Mouse (Mus musculus): ENCODE measurements around the gene Gm9733. TPM values are rescaled to one million over a fixed set of nuclear protein-coding genes. Genes with fewer than 3 reads are reported as not detected.

Gm9733 gene
- polyA plus RNA-seq, 1 experiment from 2014 or later: not detected

DNA sequence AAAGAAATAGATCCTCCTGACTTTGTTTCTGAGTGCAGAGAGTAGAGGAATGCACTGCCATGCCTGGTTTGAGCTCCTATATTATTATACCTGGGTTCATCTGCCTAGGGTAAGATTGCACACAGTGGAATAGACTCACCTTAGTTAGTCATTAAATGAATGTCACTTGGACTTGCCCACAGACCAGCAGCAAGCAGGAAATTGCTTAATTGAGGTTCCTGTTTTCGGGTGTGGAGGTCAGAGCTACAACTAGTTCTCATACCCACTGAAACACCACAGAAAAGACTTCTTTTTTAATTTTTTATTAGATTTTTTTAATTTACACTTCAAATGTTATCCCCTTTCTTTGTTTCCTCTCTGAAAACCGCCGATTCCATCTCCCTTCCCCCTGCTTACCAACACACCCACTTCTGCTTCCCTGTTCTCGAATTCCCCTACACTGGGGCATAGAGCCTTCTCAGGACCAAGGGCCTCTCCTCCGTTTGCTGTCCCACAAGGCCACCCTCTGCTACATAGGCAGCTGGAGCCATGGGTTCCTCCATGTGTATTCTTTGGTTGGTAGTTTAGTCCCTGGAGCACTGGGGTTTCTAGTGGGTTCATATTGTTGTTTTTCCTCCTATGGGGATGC is 56.1 kb downstream of the Gm9733 start:
- no peak overlapping the region for H3K4me2 ChIP-seq (ENCODE audit: low read length)
- no peak overlapping the region for H3K9ac ChIP-seq (replicated peaks; ENCODE audit: low read depth, low read length)
- no peaks in the 10 kb centered on the region for H3K36me3 ChIP-seq (ENCODE audit: control insufficient read depth, insufficient read depth)
- 72% methylated on average over 5 of the region's 5 CpGs for WGBS
- H3K9me3 ChIP-seq (ENCODE audit: control insufficient read depth, low read length): no peaks in the 10 kb centered on the region
- no peaks in the 10 kb centered on the region for H3K4me1 ChIP-seq (replicated peaks; ENCODE audit: control insufficient read depth, insufficient read depth, low read length)
- no peak overlapping the region for H3K27ac ChIP-seq (ENCODE audit: low read length)
- no peak for ATAC-seq
- H3K27me3 ChIP-seq (replicated peaks; ENCODE audit: control insufficient read depth, insufficient read depth, low read length): no peaks in the 10 kb centered on the region
- H3K4me3 ChIP-seq (replicated peaks; ENCODE audit: low read length): no peak overlapping the region

DNA sequence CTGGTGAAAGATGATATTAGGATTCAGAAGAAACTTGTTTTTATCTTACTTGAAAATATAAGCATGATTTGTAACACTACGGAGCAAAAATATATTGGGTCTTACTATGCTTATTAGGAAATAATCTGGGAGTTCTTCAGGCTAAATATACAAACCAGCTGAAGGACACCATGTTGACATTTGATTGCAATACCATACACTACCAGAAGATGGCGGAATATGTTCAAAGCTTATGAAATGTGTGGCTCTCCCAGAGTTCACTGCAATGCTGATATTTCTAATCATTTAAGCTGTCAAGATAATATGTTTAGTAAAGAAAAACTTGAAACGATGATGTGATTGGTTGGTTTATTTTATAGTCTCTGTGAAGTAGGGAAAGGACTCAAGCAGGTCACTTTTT is 67.7 kb downstream of the Gm9733 start:
- 14% methylated on average over 3 of the region's 3 CpGs for WGBS
- Histone ChIP-seq H3K27ac (ENCODE audit: low read length) (no peak overlapping the region), H3K4me1 (replicated peaks; ENCODE audit: control insufficient read depth, insufficient read depth, low read length) (no peaks in the 10 kb centered on the region), H3K27me3 (replicated peaks; ENCODE audit: control insufficient read depth, insufficient read depth, low read length) (no peaks in the 10 kb centered on the region), H3K4me2 (ENCODE audit: low read length) (no peak overlapping the region), H3K9me3 (ENCODE audit: control insufficient read depth, low read length) (no peaks in the 10 kb centered on the region), H3K36me3 (ENCODE audit: control insufficient read depth, insufficient read depth) (no peaks in the 10 kb centered on the region), H3K4me3 (replicated peaks; ENCODE audit: low read length) (no peak overlapping the region), H3K9ac (replicated peaks; ENCODE audit: low read depth, low read length) (no peak overlapping the region)
- ATAC-seq: no peak

DNA sequence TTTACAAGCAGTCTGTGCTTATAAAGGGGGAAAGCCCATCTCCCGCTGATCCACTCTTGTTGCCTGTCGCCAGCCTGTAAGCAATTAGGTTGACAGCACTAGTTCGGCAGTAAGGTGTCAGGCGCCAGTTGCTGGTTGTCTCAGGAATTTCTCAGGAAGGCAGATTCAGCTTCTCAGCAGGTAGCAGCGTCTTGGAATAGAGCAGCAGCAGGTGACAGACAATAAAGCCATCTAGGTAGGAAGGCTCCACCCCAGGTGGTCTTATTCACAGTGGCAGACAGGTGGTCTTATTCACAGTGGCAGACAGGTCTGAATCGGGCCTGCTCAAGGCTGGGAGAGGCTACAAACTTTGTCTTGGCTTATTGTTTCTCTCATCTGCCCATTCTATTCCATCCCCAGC is 76.4 kb downstream of the Gm9733 start:
- Histone ChIP-seq H3K9me3 (ENCODE audit: control insufficient read depth, low read length) (no peaks in the 10 kb centered on the region), H3K27ac (ENCODE audit: low read length) (no peak overlapping the region), H3K9ac (replicated peaks; ENCODE audit: low read depth, low read length) (no peak overlapping the region), H3K4me1 (replicated peaks; ENCODE audit: control insufficient read depth, insufficient read depth, low read length) (no peaks in the 10 kb centered on the region), H3K27me3 (replicated peaks; ENCODE audit: control insufficient read depth, insufficient read depth, low read length) (no peaks in the 10 kb centered on the region), H3K4me3 (replicated peaks; ENCODE audit: low read length) (no peak overlapping the region), H3K4me2 (ENCODE audit: low read length) (no peak overlapping the region), H3K36me3 (ENCODE audit: control insufficient read depth, insufficient read depth) (no peaks in the 10 kb centered on the region)
- WGBS: 72% methylated on average over 6 of the region's 6 CpGs
- ATAC-seq: no peak

Other genes with a start within 250 kb of the Gm9733 start
- gene Sirpb1a, start 94.2 kb upstream of the Gm9733 start, polyA plus RNA-seq (2015; fragmentation: Nextera tagmentation; extraction: Ambion mirVana): not detected in 2 replicates
- gene Sirpb1b, start 242.8 kb upstream of the Gm9733 start, polyA plus RNA-seq (2015; fragmentation: Nextera tagmentation; extraction: Ambion mirVana): not detected in 2 replicates